Mouse (Mus musculus) heart, embryonic 14.5 days (tissue): ENCODE data around the gene Zic5. TPM values are rescaled to one million over a fixed set of nuclear protein-coding genes. Genes with fewer than 3 reads are reported as not detected.
"Not testable (repeated sequence)": the region's sequence is repeated elsewhere in the genome, so short reads cannot be mapped to it uniquely, and the experiment has no call there.

ENCODE experiments used
- ATAC-seq: fragments of 200-750 bp; cut with Nextera tagmentation; 2 replicates; pipeline ENCODE4 v1.8.0; 2017; ENCODE audit warnings: low read depth, moderate TSS enrichment; ENCODE audit not compliant: insufficient number of reproducible peaks, insufficient read depth, low FRiP score
- H3K27ac ChIP-seq, 2 experiments: fragments of 200-500 bp in 1 of 2; fragments of 300-500 bp in 1 of 2; sonication (generic) in 1 of 2; replicated peaks in 1 of 2; 2 replicates each; pipeline ENCODE4 v1.5.1; 2012 to 2014; ENCODE audit warnings: low read depth in 2 of 2, low read length in 2 of 2, control low read depth in 1 of 2, mild to moderate bottlenecking in 1 of 2, mixed read lengths in 1 of 2; ENCODE audit not compliant: control insufficient read depth in 1 of 2, insufficient read depth in 1 of 2
- H3K27me3 ChIP-seq: fragments of 300-500 bp; sonication (generic); 2 replicates; pipeline ENCODE4 v1.6.1; 2014; ENCODE audit warnings: mild to moderate bottlenecking, low read length, control low read depth; ENCODE audit not compliant: control insufficient read depth, insufficient read depth
- H3K36me3 ChIP-seq: fragments of 300-500 bp; sonication (generic); 2 replicates; pipeline ENCODE4 v1.6.1; 2014; ENCODE audit warnings: mild to moderate bottlenecking, control low read depth, low read length, mixed read lengths; ENCODE audit not compliant: control insufficient read depth, insufficient read depth
- H3K4me1 ChIP-seq, 2 experiments: fragments of 200-500 bp in 1 of 2; fragments of 300-500 bp in 1 of 2; sonication (generic) in 1 of 2; 2 replicates each; pipeline ENCODE4 v1.6.1; 2012 to 2014; ENCODE audit warnings: low read length in 2 of 2, control low read depth in 1 of 2, mixed read lengths in 1 of 2; ENCODE audit not compliant: control insufficient read depth in 2 of 2, insufficient read depth in 2 of 2
- H3K4me2 ChIP-seq: fragments of 300-500 bp; sonication (generic); 2 replicates; pipeline ENCODE4 v1.6.1; 2014; ENCODE audit warnings: mild to moderate bottlenecking, low read length
- H3K4me3 ChIP-seq, 2 experiments: fragments of 200-500 bp in 1 of 2; fragments of 300-500 bp in 1 of 2; sonication (generic) in 1 of 2; 2 replicates each; pipeline ENCODE4 v1.5.1; 2012 to 2014; ENCODE audit warnings: low read length in 2 of 2, mild to moderate bottlenecking in 2 of 2, control low read depth in 1 of 2, low read depth in 1 of 2, moderate library complexity in 1 of 2; ENCODE audit not compliant: control insufficient read depth in 1 of 2, insufficient read depth in 1 of 2
- H3K9ac ChIP-seq: fragments of 300-500 bp; sonication (generic); 2 replicates; pipeline ENCODE4 v1.6.1; 2014; ENCODE audit warnings: mild to moderate bottlenecking, low read length
- H3K9me3 ChIP-seq: fragments of 300-500 bp; sonication (generic); 2 replicates; pipeline ENCODE4 v1.6.1; 2016; ENCODE audit warnings: low read length, control low read depth; ENCODE audit not compliant: control insufficient read depth
- WGBS: fragments of 180-500 bp; shearing (Covaris S2); extraction: QIAGEN DNeasy Blood & Tissue Kit; methylation state at CpG from one replicate; pipeline ENCODE4 v1.1.7; 2014; 5-methylcytosine and 5-hydroxymethylcytosine counted together
- polyA plus RNA-seq: library from polyadenylated mRNA; unstranded; fragments of >200 nt; fragmentation: Nextera tagmentation; extraction: Ambion mirVana; gene quantifications from 2 replicates; pipeline ENCODE4 v1.2.1, GENCODE M21; 2014

The Zic5 gene
- polyA plus RNA-seq, 1 experiment from 2014 or later, result 0.09 TPM

DNA sequence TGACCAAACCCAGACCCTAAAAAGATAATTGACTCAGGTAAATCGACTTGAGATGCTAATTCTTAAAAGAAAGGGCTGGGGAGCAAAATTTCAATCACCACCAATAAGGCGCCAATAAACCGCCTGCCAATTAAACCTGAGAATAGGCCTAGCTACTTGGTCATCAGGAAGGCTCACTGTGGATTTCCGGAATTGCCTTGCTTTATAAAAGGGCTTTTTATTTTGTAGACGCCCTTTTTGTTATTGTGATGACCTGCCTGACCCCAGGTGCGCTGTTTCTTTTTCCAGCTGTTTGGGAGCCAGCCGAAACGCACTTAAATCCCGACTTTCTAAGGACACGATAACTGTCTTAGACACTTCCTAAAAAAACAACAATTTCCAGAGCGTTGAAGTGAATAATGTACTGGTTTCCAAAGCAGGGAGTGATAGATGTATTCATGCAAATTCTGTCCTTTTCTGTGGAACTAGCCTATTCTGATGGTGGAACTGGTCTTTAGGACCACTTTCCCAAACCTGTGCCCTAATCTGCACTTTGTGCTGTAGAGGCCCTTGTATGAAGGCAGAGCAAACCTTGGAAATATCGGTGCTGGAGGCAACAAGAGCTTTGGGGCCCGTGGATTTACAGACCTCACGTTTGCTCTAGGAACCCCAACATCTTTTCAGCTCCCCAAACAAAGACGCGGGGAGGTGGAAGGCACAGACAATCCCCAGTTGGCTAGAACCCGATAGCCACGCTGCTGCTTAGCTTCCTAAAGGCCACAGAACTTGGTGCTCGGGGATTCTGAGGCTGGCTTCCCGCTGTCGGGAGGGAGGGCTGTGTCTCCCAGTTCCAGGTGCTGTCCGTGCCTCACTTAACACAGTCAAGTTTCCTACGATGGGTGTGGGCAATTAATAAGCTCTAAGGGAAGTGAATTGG is 2.7 kb upstream of the Zic5 start:
- H3K36me3 ChIP-seq, result no peaks in the 10 kb centered on the region
- peaks cover 97% of the 10 kb centered on the region for H3K27me3 ChIP-seq
- H3K9me3 ChIP-seq, result no peaks in the 10 kb centered on the region
- no peak overlapping the region for H3K4me2 ChIP-seq
- WGBS, result 12% methylated on average over 23 of the region's 23 CpGs
- ATAC-seq, result no peak
- H3K4me3 ChIP-seq, result no peak overlapping the region
- no peak overlapping the region for H3K27ac ChIP-seq
- H3K9ac ChIP-seq, result no peak overlapping the region
- peaks cover 4 to 22% of the 10 kb centered on the region in 2 experiments; a peak in 3 of 4 replicates for H3K4me1 ChIP-seq

DNA sequence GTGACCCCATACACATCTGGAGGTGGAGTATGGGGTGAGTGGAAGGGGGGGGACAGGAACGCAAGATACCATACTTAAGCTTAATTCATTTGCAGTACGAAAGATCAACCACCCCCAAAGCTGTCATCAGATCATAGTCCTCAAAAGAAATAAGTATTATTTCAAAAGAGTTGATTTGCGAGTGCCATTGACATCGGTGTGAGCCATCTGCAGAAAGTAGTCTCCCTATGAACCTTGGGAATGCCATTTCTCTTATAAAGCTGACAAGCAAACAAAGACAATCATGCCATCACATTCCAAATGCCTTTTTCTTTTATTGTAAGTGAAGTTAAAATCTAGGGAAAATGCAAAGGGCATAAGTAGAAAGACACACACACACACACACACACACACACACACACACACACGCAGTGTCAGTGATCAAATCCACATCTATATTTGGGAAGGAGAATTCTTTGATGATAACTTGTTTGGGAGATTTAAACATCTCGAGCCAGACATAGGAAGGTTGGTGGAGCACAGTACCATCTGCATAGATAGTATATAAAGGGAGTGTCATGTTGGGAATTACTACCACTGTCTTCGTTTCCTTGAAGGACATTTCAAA is 1.4 kb upstream of the Zic5 start:
- WGBS, result 68% methylated on average over 7 of the region's 7 CpGs
- H3K9me3 ChIP-seq, result no peaks in the 10 kb centered on the region
- no peaks in the 10 kb centered on the region for H3K36me3 ChIP-seq

DNA sequence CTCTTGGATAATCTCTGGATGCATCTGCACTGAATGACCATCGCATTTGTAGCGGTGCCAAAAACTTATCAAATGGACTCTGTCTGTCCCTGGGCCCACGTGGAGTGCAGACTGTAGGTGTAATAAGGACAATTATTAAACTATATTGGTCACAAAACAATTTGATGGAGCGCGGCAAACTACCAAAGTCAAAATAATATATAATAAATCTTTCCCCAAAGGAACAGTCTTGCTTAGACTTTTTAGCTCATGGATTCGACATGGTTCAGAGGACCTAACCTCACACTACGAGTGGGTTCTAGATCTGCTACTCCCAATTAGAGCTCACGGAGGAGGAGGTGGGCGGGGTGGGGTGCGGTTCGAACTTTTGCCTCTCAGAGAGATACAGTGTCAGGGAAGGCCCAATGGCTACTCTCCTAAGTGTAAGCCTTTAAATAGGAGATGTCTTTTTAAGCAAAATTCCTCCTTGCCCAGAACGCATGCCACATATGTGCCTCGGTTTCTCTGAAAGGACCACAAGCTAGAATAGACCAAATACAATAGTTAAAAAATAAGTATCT is 534 bp upstream of the Zic5 start:
- WGBS, result 30% methylated on average over 13 of the region's 13 CpGs
- H3K27me3 ChIP-seq, result peaks cover 96% of the 10 kb centered on the region
- peaks cover 4 to 22% of the 10 kb centered on the region in 2 experiments; a peak in 3 of 4 replicates for H3K4me1 ChIP-seq
- H3K36me3 ChIP-seq, result no peaks in the 10 kb centered on the region
- H3K4me3 ChIP-seq, result peak overlapping the region in 1 of 2 experiments; percentile 57; a peak in 1 of 4 replicates
- H3K27ac ChIP-seq, result no peak overlapping the region
- ATAC-seq, result no peak
- no peaks in the 10 kb centered on the region for H3K9me3 ChIP-seq
- H3K9ac ChIP-seq, result no peak overlapping the region
- H3K4me2 ChIP-seq, result peak overlapping the region; percentile 94

More for the DNA sequence above, 1.4 kb upstream of the Zic5 start:
- Histone ChIP-seq H3K27ac (no peak overlapping the region), H3K4me2 (no peak overlapping the region), H3K4me3 (no peak overlapping the region), H3K27me3 (peaks cover 97% of the 10 kb centered on the region), H3K4me1 (peaks cover 4 to 22% of the 10 kb centered on the region in 2 experiments; a peak in 3 of 4 replicates), H3K9ac (no peak overlapping the region)
- no peak for ATAC-seq

DNA sequence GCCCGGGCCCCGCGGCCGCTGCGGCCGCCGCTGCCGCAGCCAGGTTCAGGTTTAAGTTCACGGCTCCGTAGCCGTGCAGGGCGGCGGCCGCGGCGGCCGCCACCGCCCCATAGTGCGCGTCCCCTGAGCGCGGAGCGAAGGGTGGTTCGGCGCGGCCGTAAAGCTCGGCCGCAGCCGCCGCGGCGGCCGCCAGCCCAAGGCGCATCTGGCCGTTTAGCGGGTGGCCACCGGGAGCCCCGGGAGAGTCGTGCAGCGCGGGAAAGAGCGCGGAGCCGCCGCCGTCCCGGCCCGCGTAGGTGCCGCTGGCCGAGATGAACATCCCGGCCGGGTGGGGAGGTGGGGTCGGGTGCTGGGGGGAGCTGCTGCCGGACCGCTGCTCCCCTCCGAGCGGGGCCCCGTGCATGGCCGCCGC is 1.1 kb downstream of the Zic5 start:
- H3K27ac ChIP-seq, result no peak overlapping the region
- peak overlapping the region; percentile 41; the same call in 1 of the 2 replicates for H3K9ac ChIP-seq
- H3K27me3 ChIP-seq, result peaks cover 93% of the 10 kb centered on the region
- peak overlapping the region; percentile 94 for H3K4me2 ChIP-seq
- peak overlapping the region; percentile 42 to 57 for H3K4me3 ChIP-seq
- H3K36me3 ChIP-seq, result no peaks in the 10 kb centered on the region
- peaks cover 4 to 22% of the 10 kb centered on the region in 2 experiments; a peak in 3 of 4 replicates for H3K4me1 ChIP-seq
- no peaks in the 10 kb centered on the region for H3K9me3 ChIP-seq
- no peak for ATAC-seq
- under 1% methylated on average over 52 of the region's 62 CpGs for WGBS

DNA sequence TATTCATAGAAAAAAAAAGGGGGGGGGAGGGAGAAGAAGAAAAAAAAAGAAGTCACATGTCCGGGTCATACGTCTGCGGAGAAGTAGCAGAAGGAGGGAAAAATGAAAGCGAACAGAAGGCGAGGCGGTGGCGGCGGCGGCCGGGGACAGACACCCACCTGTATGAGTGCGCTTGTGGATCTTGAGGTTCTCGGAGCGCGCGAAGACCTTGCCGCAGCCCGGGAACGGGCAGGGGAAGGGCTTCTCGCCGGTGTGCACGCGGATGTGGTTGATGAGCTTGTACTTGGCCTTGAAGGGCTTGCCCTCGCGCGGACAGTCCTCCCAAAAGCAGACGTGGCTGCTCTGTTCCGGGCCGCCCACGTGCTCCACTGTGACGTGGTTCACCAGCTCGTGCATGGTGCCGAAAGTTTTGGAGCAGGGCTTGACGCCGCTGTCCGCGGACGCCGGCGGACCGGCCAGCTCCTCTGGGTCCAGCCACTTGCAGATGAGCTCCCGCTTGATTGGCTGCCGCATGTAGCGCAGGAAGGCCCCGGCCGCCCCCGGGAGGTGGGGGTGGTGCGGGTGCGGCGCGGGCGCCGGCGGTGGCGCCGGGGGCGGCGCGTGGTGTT is 1.6 kb downstream of the Zic5 start:
- Histone ChIP-seq H3K9ac (peak overlapping the region; percentile 41; the same call in 1 of the 2 replicates), H3K27me3 (peaks cover 88% of the 10 kb centered on the region), H3K4me2 (peak overlapping the region; percentile 94), H3K4me1 (peaks cover 4 to 22% of the 10 kb centered on the region in 2 experiments; a peak in 3 of 4 replicates), H3K4me3 (peak overlapping the region; percentile 42 to 57)
- ATAC-seq, H3K9me3 ChIP-seq, H3K27ac ChIP-seq, H3K36me3 ChIP-seq: not testable (repeated sequence)
- under 1% methylated on average over 48 of the region's 58 CpGs for WGBS

DNA sequence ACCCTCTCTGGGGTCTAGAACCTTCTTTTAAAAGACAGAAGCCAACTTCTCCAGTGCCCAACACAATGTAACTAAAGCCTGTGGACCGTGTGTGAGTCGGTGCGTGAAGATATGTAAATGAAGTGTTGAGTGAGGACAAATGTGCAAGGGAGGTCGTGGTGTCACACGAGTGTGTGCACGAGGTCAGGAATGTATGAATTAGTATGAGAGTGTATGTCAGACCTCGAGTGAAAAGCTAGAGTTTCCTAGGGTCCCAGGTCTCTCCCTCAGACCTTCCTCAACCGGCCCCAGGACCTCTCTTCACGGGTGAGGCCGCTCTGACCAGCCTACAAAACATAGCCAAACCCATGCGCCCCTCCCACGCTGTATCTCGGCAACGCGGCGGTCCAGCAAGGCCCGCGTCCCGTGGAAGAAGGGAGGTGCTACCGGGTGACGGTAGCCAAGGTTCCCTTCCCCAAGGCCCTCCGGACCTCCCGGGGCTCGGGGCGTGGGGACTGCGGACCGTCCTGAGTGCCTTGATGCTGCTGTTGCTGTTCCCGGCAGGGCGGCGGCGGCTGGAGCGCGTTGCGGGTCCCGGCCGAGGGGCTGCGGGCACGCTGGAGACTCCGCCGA is 2.3 kb downstream of the Zic5 start:
- Histone ChIP-seq H3K9ac (no peak overlapping the region), H3K36me3 (no peaks in the 10 kb centered on the region), H3K9me3 (no peaks in the 10 kb centered on the region), H3K4me2 (peak overlapping the region; percentile 94), H3K4me3 (peak overlapping the region; percentile 42 to 57), H3K4me1 (peaks cover 4 to 22% of the 10 kb centered on the region in 2 experiments; a peak in 3 of 4 replicates), H3K27me3 (peaks cover 82% of the 10 kb centered on the region), H3K27ac (no peak overlapping the region)
- 2% methylated on average over 40 of the region's 40 CpGs for WGBS
- no peak for ATAC-seq

DNA sequence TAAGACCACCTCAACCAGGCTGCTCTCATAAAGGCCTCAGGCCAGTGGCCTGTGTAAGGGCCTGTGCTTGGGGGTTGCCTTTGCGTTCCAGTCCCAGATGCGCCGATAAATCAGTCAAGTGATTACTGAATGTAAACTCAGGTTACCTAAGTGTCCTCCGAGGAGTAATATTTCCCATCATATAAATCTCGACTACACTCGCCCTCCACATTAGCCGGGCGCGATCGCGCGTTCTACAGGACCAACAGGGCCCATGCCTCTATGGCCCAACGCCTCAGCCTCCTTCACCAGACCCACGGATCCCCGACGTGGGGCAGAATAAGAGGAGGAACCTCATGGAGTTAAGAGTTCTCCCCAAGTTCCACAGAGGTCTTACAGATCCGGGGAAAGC is 2.8 kb downstream of the Zic5 start:
- H3K27ac ChIP-seq, result no peak overlapping the region
- 22% methylated on average over 17 of the region's 17 CpGs for WGBS
- no peaks in the 10 kb centered on the region for H3K9me3 ChIP-seq
- H3K36me3 ChIP-seq, result no peaks in the 10 kb centered on the region
- H3K9ac ChIP-seq, result no peak overlapping the region
- H3K4me2 ChIP-seq, result no peak overlapping the region
- no peak for ATAC-seq
- peaks cover 77% of the 10 kb centered on the region for H3K27me3 ChIP-seq
- no peak overlapping the region for H3K4me3 ChIP-seq
- peaks cover 4 to 22% of the 10 kb centered on the region in 2 experiments; a peak in 3 of 4 replicates for H3K4me1 ChIP-seq
